24 mouse cellular contexts compared by ENCODE assay signal in genomic region chr17:90546806-90547205, GRCm38 (mm10).
"Had no signal": no experiment of that assay in that cellular context is flagged by ENCODE, and none has a peak within 500 bp of the region (broad histone marks: within the 10 kb centered on the region; RNA-seq: fewer than 3 reads in every experiment).

No protein-coding gene starts in this region.

- H3K4me3 ChIP-seq: gastrocnemius, adult 2 months; heart, embryonic 10.5 days; heart, embryonic 12.5 days; hindbrain, embryonic 10.5 days; intestine, embryonic 15.5 days; left cerebral cortex, adult 2 months; limb, embryonic 13.5 days; limb, embryonic 15.5 days; liver, embryonic 12.5 days had no signal

- H3K9me3 ChIP-seq: heart, embryonic 10.5 days; heart, embryonic 12.5 days; hindbrain, embryonic 10.5 days; intestine, embryonic 15.5 days; limb, embryonic 13.5 days; limb, embryonic 15.5 days; liver, embryonic 12.5 days had no signal

- H3K27me3 ChIP-seq: heart, embryonic 12.5 days; intestine, embryonic 15.5 days; limb, embryonic 13.5 days; limb, embryonic 15.5 days; liver, embryonic 12.5 days had no signal

- H3K36me3 ChIP-seq: heart, embryonic 10.5 days; heart, embryonic 12.5 days; hindbrain, embryonic 10.5 days; intestine, embryonic 15.5 days; limb, embryonic 13.5 days; limb, embryonic 15.5 days; liver, embryonic 12.5 days had no signal

- H3K27ac ChIP-seq: gastrocnemius, adult 2 months; heart, embryonic 10.5 days; hindbrain, embryonic 10.5 days; hindbrain, embryonic 14.5 days; intestine, embryonic 15.5 days; left cerebral cortex, adult 2 months; limb, embryonic 13.5 days; limb, embryonic 15.5 days; liver, embryonic 12.5 days; liver, embryonic 14.5 days had no signal

- DNase-seq: gastrocnemius, adult 2 months; gastrocnemius, postnatal 10 days; gastrocnemius, postnatal 25 days; heart, adult 18-20 months; heart, postnatal 10 days; heart, postnatal 4 days; kidney, adult 18-20 months; kidney, adult 8-10 months; kidney, postnatal 10 days; kidney, postnatal 25 days; kidney, postnatal 4 days had no signal

- ATAC-seq: hindbrain, embryonic 16.5 days; inflammation-experienced regulatory T-cells, adult 6 months; intestine, embryonic 15.5 days; intestine, postnatal 0 days; liver, embryonic 12.5 days had no signal

- H3K4me2 ChIP-seq: heart, embryonic 12.5 days; hindbrain, embryonic 14.5 days; intestine, embryonic 15.5 days; limb, embryonic 13.5 days; limb, embryonic 15.5 days; liver, embryonic 12.5 days had no signal

- H3K4me1 ChIP-seq: heart, embryonic 12.5 days; intestine, embryonic 15.5 days; limb, embryonic 15.5 days; liver, embryonic 12.5 days had no signal

- H3K9ac ChIP-seq: heart, embryonic 12.5 days; hindbrain, embryonic 14.5 days; intestine, embryonic 15.5 days; limb, embryonic 13.5 days; limb, embryonic 15.5 days; liver, embryonic 12.5 days; liver, embryonic 14.5 days had no signal
